Comparison of ENCODE assay signal across 8 mouse cellular contexts in genomic region chr7:6156901-6157472, GRCm38 (mm10). TPM values are rescaled to one million over a fixed set of nuclear protein-coding genes. Genes with fewer than 3 reads are reported as not detected.
DNase-seq lines count a peak whose midpoint lies in the region; ATAC-seq and TF ChIP-seq lines count a peak whose summit lies in the region.

No protein-coding gene starts in this region.

- no peak overlapping the region for H3K27ac ChIP-seq in embryonic facial prominence, embryonic 13.5 days
- peak overlapping the region; percentile 97 for H3K27ac ChIP-seq in kidney, embryonic 15.5 days

- no peak overlapping the region for H3ac ChIP-seq in myocyte (ENCODE audit: control insufficient read depth, insufficient read length)

- peaks cover 25% of the 10 kb centered on the region for H3K4me1 ChIP-seq in embryonic facial prominence, embryonic 13.5 days
- H3K4me1 ChIP-seq in kidney, embryonic 15.5 days: peaks cover 42% of the 10 kb centered on the region

- ATAC-seq in embryonic facial prominence, embryonic 13.5 days (ENCODE audit: insufficient number of reproducible peaks, insufficient read depth, low FRiP score, low TSS enrichment, low read depth): no peak
- ATAC-seq in kidney, embryonic 15.5 days (replicated peaks; ENCODE audit: low FRiP score): no peak

- H3K79me2 ChIP-seq in myocyte (ENCODE audit: control insufficient read depth, insufficient read depth): peaks cover 33% of the 10 kb centered on the region

- H3K9ac ChIP-seq in embryonic facial prominence, embryonic 13.5 days: peak overlapping the region; percentile 96
- 0 out of 2 replicates have a peak overlapping the region, but pooled peaks have one; percentile 23 for H3K9ac ChIP-seq in kidney, embryonic 15.5 days

- H3K36me3 ChIP-seq in embryonic facial prominence, embryonic 13.5 days: no peaks in the 10 kb centered on the region
- no peaks in the 10 kb centered on the region for H3K36me3 ChIP-seq in kidney, embryonic 15.5 days
- no peaks in the 10 kb centered on the region for H3K36me3 ChIP-seq in myocyte (ENCODE audit: control insufficient read depth, insufficient read depth)

- 51% methylated on average over 9 of the region's 9 CpGs for WGBS in embryonic facial prominence, embryonic 13.5 days
- WGBS in kidney, embryonic 15.5 days: 40% methylated on average over 9 of the region's 9 CpGs

- DNase-seq in kidney, adult 11 months: peak; percentile 82
- DNase-seq in kidney, postnatal 4 days: no peak
- DNase-seq in adrenal gland, postnatal 14 days: no peak
- DNase-seq in right cerebral cortex, postnatal 25 days: no peak
- DNase-seq in ovary, postnatal 14 days (ENCODE audit: low spot score): no peak

- peak overlapping the region; percentile 92 for H3K4me2 ChIP-seq in embryonic facial prominence, embryonic 13.5 days
- peak overlapping the region; percentile 73 for H3K4me2 ChIP-seq in kidney, embryonic 15.5 days
- H3K4me2 ChIP-seq in myocyte (ENCODE audit: low read depth): peak overlapping the region; percentile 86

- H3K27me3 ChIP-seq in embryonic facial prominence, embryonic 13.5 days: no peaks in the 10 kb centered on the region
- no peaks in the 10 kb centered on the region for H3K27me3 ChIP-seq in kidney, embryonic 15.5 days
- no peaks in the 10 kb centered on the region for H3K27me3 ChIP-seq in myocyte (ENCODE audit: control insufficient read depth, insufficient read depth, insufficient read length)

- no peaks in the 10 kb centered on the region for H3K9me3 ChIP-seq in embryonic facial prominence, embryonic 13.5 days
- no peaks in the 10 kb centered on the region for H3K9me3 ChIP-seq in kidney, embryonic 15.5 days (replicated peaks)

- H3K4me3 ChIP-seq in embryonic facial prominence, embryonic 13.5 days: peak overlapping the region; percentile 83
- H3K4me3 ChIP-seq in kidney, embryonic 15.5 days (replicated peaks): peak overlapping the region; percentile 86
- H3K4me3 ChIP-seq in myocyte: peak overlapping the region; percentile 75

- TF ChIP-seq POLR2A in myocyte (IDR thresholded peaks at IDR 0.05; ENCODE audit: insufficient read length, low read depth): no peak

TF ChIP-seq in myocyte, 11 proteins besides CTCF, POLR2A, EP300 and RAD21:
- no peak for TF ChIP-seq SRF (IDR thresholded peaks at IDR 0.05; ENCODE audit: control insufficient read depth, insufficient read length, low read depth)

RNA-seq across cellular contexts. Expression of gene Zfp787, which starts 1.2 kb away (rescaled TPM):
- 21.2 and 28.0 TPM in 2 replicates for polyA plus RNA-seq in embryonic facial prominence, embryonic 13.5 days (2015; fragmentation: Nextera tagmentation; extraction: Ambion mirVana)
- polyA plus RNA-seq in kidney, embryonic 15.5 days (2015; fragmentation: Nextera tagmentation; extraction: Ambion mirVana): 30.7 and 31.9 TPM in 2 replicates
- polyA plus RNA-seq in myocyte (2012; fragmentation: generic; extraction: Trizol): 46.6 TPM
- 45.4 and 51.4 TPM in 2 replicates for total RNA-seq in adrenal gland, postnatal 14 days (2021)

RNA-seq across cellular contexts. Expression of gene Zfp444, which starts 15.0 kb away (rescaled TPM):
- 69.5 and 76.0 TPM in 2 replicates for polyA plus RNA-seq in embryonic facial prominence, embryonic 13.5 days (2015; fragmentation: Nextera tagmentation; extraction: Ambion mirVana)
- 65.5 and 71.4 TPM in 2 replicates for polyA plus RNA-seq in kidney, embryonic 15.5 days (2015; fragmentation: Nextera tagmentation; extraction: Ambion mirVana)
- polyA plus RNA-seq in myocyte (2012; fragmentation: generic; extraction: Trizol): 29.2 TPM
- total RNA-seq in adrenal gland, postnatal 14 days (2021): 21.5 and 23.0 TPM in 2 replicates

RNA-seq across cellular contexts. Expression of gene Galp, which starts 39.9 kb away (rescaled TPM):
- not detected in 2 replicates for polyA plus RNA-seq in embryonic facial prominence, embryonic 13.5 days (2015; fragmentation: Nextera tagmentation; extraction: Ambion mirVana)
- polyA plus RNA-seq in kidney, embryonic 15.5 days (2015; fragmentation: Nextera tagmentation; extraction: Ambion mirVana): not detected in 2 replicates
- polyA plus RNA-seq in myocyte (2012; fragmentation: generic; extraction: Trizol): not detected
- not detected in 2 replicates for total RNA-seq in adrenal gland, postnatal 14 days (2021)
